Mouse (Mus musculus): ENCODE results near the gene Rsph10b. TPM values are rescaled to one million over a fixed set of nuclear protein-coding genes. Genes with fewer than 3 reads are reported as not detected.

The Rsph10b gene
- 1.1 and 1.3 TPM in 2 replicates for polyA plus RNA-seq (2016; fragmentation: Nextera tagmentation; extraction: Ambion mirVana)

DNA sequence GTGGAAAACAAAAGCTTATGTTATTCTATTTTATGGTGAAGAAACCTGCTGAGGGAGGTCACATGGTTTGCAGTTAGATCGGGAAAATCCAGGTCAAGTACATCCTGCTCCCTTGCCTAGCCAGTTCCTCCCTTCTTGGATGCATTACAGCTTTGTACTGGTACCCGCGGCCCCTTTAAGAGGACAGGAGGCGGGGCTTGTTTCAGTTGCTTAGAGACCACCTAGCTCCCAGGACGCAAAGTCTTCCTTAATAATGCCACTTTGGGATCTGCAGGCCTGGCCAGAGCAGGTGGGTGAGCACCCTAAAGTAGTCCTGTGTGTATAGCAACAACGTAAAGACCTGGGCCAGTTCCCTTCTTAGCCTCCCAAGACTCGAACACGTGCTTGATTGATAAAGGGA, at the start of gene Rsph10b:
TSS of gene Rsph10b (plus strand) at position 205 of the 400 bp plus-strand sequence.
- no peaks in the 10 kb centered on the region for H3K27me3 ChIP-seq (ENCODE audit: insufficient read depth, poor library complexity, severe bottlenecking)
- H3K36me3 ChIP-seq: peaks cover 47% of the 10 kb centered on the region
- WGBS: 18% methylated on average over 8 of the region's 8 CpGs
- peak; percentile 8 for DNase-seq (ENCODE audit: low spot score)
- no peak within 1 kb of the TSS for H3K27ac ChIP-seq
- H3K4me3 ChIP-seq: peak within 1 kb of the TSS; percentile 20; the same call in 1 of the 2 replicates
- peaks cover 11% of the 10 kb centered on the region for H3K4me1 ChIP-seq (replicated peaks)
- H3K9me3 ChIP-seq: no peaks in the 10 kb centered on the region

DNA sequence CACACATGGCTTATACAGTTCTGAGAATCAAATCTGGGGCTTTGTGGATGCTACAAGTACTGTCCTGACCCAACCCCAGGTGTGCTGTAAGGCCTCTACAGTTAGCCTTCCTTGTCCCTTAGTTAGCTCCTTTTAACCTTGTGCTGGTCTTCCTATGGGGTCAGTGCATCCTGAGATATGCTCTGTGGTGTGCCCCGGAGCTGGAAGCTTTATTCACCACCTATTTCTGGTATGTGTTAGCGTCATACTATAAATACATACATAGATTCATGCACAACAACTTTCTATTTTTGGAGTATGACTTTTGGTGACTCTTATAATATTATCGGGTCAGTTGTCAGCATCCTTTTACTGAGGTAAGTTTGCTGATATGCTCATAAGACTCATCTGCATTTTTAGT, 47.6 kb upstream of the Rsph10b start:
- Histone ChIP-seq H3K4me3 (no peak overlapping the region), H3K36me3 (peaks cover 98% of the 10 kb centered on the region), H3K9me3 (peaks cover 7% of the 10 kb centered on the region; the same call in 1 of the 2 replicates), H3K4me1 (replicated peaks) (no peaks in the 10 kb centered on the region), H3K27me3 (ENCODE audit: insufficient read depth, poor library complexity, severe bottlenecking) (no peaks in the 10 kb centered on the region), H3K27ac (no peak overlapping the region)
- DNase-seq (ENCODE audit: low spot score): no peak
- 95% methylated on average over 3 of the region's 3 CpGs for WGBS

DNA sequence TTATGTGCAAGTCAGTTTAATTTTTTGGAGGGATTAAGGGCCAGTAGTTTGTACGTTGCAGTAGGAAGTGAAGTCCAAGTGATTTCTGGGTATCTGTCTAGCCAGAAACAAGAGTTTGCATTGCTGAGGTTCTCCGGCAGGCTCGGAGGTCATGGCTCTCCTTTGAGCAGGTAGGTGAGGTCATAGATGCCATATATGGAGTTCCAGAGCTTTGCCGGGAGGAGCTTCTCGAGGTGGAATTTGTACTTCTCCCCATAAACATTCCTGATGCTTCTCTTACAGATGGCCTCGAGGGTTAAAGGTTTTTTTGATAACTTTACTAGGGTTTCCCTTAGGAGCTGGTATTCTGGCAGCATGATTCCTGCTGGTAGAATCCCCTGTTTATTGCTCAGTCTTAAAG, 42.1 kb upstream of the Rsph10b start:
- H3K27me3 ChIP-seq (ENCODE audit: insufficient read depth, poor library complexity, severe bottlenecking): no peaks in the 10 kb centered on the region
- peaks cover 90% of the 10 kb centered on the region for H3K36me3 ChIP-seq
- 86% methylated on average over 6 of the region's 6 CpGs for WGBS
- no peaks in the 10 kb centered on the region for H3K4me1 ChIP-seq (replicated peaks)
- DNase-seq (ENCODE audit: low spot score): no peak
- H3K9me3 ChIP-seq: peaks cover 4% of the 10 kb centered on the region; the same call in 1 of the 2 replicates
- no peak overlapping the region for H3K27ac ChIP-seq
- no peak overlapping the region for H3K4me3 ChIP-seq

DNA sequence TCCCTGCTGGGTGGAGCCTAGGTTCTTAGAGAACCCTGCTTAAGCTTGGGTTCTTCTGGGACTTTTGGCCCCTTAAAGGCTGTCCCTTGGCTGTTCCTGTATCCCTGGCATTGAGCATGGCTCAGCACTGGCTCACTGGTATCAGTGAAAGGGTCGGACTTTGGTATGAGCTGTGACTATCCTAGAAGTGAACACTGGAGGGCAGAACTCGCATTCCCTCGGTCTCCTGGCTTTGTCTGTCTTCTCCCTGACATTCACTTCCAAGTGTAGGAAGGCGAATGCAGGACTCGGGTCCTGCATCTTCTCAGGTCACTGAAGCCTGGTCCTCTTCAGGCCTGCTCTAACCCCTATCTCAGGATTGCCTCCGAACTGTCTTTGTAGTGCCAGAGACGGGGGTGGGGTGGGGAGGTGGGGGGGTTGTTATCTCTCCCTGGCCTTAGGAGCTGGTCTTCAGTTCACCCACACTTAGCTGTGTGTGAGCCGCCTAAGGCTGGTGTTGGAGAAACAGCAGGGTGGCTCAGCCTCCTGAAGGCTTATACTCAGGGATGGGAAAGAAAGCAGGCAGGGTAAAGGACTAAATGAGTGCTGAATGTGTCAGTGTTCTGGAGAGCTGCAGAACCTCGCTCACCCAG, 40.5 kb upstream of the Rsph10b start:
- 77% methylated on average over 9 of the region's 9 CpGs for WGBS
- Histone ChIP-seq H3K4me1 (replicated peaks) (no peaks in the 10 kb centered on the region), H3K36me3 (peaks cover 85% of the 10 kb centered on the region), H3K27ac (no peak overlapping the region), H3K9me3 (no peaks in the 10 kb centered on the region), H3K27me3 (ENCODE audit: insufficient read depth, poor library complexity, severe bottlenecking) (no peaks in the 10 kb centered on the region), H3K4me3 (no peak overlapping the region)
- no peak for DNase-seq (ENCODE audit: low spot score)

DNA sequence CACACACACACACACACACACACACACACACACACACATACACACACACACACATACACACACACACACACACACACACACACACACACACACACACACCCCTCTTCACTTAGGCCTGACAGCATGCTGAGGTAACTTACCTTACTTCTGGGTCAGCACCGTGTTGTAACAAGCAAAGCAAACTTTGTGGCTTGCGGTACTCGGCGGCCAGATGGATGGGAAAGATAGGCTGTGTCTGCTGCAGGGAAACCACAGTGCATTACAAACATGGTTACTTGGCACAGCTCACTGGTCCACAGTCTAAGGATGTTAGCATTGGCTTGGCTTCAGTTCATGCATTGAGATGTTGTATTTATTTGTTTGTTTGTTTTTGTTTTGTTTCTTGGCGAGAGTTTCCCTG, 39.4 kb upstream of the Rsph10b start:
- WGBS: 90% methylated on average over 5 of the region's 5 CpGs
- H3K36me3 ChIP-seq: peaks cover 85% of the 10 kb centered on the region
- no peaks in the 10 kb centered on the region for H3K9me3 ChIP-seq
- DNase-seq (ENCODE audit: low spot score): no peak
- no peak overlapping the region for H3K27ac ChIP-seq
- no peaks in the 10 kb centered on the region for H3K27me3 ChIP-seq (ENCODE audit: insufficient read depth, poor library complexity, severe bottlenecking)
- no peaks in the 10 kb centered on the region for H3K4me1 ChIP-seq (replicated peaks)
- H3K4me3 ChIP-seq: no peak overlapping the region

DNA sequence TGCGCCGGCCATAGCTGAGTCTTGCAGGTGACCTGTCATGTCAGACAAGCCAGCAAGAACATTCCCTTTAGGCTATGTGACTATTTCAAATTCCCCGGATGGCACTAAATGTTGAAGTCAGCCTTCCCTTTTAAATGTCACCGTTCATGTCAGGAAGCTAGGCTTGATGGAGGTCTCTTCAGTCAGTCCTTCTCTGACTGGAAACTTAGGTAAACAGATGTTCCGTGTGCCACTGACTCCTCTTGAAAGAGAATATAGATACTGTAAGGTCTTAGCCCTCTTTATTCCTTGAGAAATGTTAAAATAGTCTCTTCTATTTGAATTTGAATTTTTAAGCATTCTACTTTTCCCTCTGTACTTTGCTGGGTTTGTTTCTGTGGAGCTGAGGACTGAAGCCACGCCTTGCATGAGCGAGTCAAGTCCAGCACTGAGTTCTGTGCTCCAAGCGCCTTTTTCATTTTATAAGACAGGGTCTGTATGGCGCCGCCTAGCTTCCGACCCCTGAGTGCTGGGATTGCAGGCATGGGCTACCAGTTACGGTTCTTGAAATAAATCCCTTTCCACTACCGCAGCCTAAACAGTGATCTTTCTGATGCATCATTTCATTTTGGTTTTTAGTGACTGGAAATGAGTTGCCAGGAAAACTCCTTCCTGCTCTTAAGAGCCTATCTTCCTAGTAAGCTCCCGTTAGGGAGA, 35.1 kb upstream of the Rsph10b start, which contains the start of gene Ankrd61:
TSS of gene Ankrd61 (minus strand) at position 51 of the 696 bp plus-strand sequence.
- DNase-seq (ENCODE audit: low spot score): no peak
- 87% methylated on average over 14 of the region's 14 CpGs for WGBS
- Histone ChIP-seq H3K4me1 (replicated peaks) (no peaks in the 10 kb centered on the region), H3K9me3 (no peaks in the 10 kb centered on the region), H3K27ac (no peak within 1 kb of the TSS), H3K4me3 (no peak within 1 kb of the TSS), H3K27me3 (ENCODE audit: insufficient read depth, poor library complexity, severe bottlenecking) (no peaks in the 10 kb centered on the region), H3K36me3 (peaks cover 85% of the 10 kb centered on the region)

DNA sequence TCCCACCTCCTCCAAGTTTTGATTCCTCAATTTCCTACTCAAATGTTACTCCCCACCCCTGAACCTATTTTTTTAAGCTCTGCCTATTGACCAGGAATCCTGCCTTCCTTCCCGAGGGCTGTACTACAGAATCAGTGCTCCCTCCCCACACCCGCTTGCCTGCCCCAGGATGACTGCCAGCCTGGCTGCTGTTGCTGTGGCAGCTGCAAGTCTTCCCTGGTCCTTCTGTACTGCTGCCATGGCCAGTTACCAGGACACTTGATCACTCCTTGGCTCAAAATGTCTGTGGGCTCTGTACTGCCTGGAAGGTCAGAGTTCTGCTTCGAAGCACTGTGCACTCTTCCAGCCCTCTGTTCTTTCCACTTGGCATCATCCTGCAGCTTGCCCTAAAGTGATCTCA, 30.7 kb upstream of the Rsph10b start:
- peaks cover 100% of the 10 kb centered on the region for H3K36me3 ChIP-seq
- no peaks in the 10 kb centered on the region for H3K9me3 ChIP-seq
- 90% methylated on average over 3 of the region's 3 CpGs for WGBS
- H3K4me3 ChIP-seq: no peak overlapping the region
- H3K4me1 ChIP-seq (replicated peaks): 0 out of 2 replicates have a peak, but pooled peaks cover under 1% of the 10 kb centered on the region
- H3K27me3 ChIP-seq (ENCODE audit: insufficient read depth, poor library complexity, severe bottlenecking): no peaks in the 10 kb centered on the region
- DNase-seq (ENCODE audit: low spot score): no peak
- H3K27ac ChIP-seq: no peak overlapping the region

DNA sequence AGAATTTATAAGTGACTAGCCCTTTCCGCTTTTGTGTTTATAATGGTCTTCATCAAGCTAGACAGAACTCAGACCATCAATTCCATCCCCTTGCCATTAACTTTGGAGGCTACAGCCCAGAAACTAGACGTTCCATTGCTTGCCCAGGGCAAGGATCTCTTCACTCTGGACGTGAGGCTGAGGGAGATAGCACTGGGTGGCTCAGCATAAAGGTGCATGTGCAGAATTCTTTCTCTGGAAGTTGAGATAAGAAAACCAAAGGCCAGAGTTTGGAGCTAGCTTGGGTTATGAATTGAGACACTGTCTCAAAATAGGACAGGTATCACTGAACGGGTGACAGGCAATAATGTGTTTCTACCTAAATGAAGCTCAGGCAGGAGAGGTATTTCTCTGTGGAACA, 29.0 kb upstream of the Rsph10b start:
- Histone ChIP-seq H3K27ac (no peak overlapping the region), H3K4me1 (replicated peaks) (peaks cover 18% of the 10 kb centered on the region), H3K36me3 (peaks cover 92% of the 10 kb centered on the region), H3K4me3 (no peak overlapping the region), H3K9me3 (no peaks in the 10 kb centered on the region), H3K27me3 (ENCODE audit: insufficient read depth, poor library complexity, severe bottlenecking) (no peaks in the 10 kb centered on the region)
- DNase-seq (ENCODE audit: low spot score): no peak
- 92% methylated on average over 4 of the region's 4 CpGs for WGBS

DNA sequence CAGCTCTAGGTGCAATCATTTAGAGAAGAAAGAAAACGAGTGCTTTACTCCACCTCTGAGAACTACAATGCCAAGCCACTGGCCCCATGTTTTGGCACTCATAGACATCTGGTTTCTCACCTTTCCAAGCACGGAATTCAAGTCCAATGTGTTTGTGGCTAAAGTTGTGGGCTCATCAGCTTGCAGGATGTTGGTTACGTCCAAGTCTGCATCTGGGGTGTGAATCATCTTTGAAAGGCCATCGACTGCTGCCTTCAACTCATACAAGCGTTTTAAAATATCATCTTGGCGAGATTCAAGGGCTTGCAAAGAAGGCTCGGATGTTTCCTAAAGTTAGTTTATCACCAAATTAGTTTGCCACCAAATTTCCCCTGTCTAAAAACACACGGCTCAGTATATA, 26.4 kb upstream of the Rsph10b start:
- H3K4me3 ChIP-seq: no peak overlapping the region
- WGBS: 89% methylated on average over 8 of the region's 8 CpGs
- no peak overlapping the region for H3K27ac ChIP-seq
- DNase-seq (ENCODE audit: low spot score): no peak
- peaks cover 65% of the 10 kb centered on the region for H3K36me3 ChIP-seq
- no peaks in the 10 kb centered on the region for H3K9me3 ChIP-seq
- H3K27me3 ChIP-seq (ENCODE audit: insufficient read depth, poor library complexity, severe bottlenecking): no peaks in the 10 kb centered on the region
- H3K4me1 ChIP-seq (replicated peaks): peaks cover 26% of the 10 kb centered on the region

DNA sequence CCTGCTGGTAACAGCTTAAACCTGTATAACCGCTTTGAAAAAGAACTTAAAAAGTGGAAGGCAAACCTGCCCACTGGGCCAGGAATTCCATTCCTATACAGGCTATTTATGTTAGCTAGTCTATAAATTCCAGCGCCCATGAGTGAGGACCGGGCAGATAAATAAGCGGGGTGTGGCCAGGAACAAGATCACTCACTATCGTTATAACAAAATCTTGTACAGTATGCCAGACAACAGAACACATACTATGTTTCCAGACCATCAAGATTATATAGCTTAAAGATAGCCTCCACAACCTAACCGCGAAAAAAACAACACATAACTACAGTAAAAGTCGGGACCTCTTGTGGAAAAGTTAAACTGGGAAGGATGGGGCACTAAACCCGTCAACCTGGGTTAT, 23.9 kb upstream of the Rsph10b start:
- peaks cover 51% of the 10 kb centered on the region for H3K36me3 ChIP-seq
- no peaks in the 10 kb centered on the region for H3K27me3 ChIP-seq (ENCODE audit: insufficient read depth, poor library complexity, severe bottlenecking)
- H3K4me3 ChIP-seq: peak overlapping the region; percentile 80
- peaks cover 26% of the 10 kb centered on the region for H3K4me1 ChIP-seq (replicated peaks)
- no peaks in the 10 kb centered on the region for H3K9me3 ChIP-seq
- DNase-seq (ENCODE audit: low spot score): no peak
- WGBS: 3% methylated on average over 9 of the region's 9 CpGs
- peak overlapping the region; percentile 83 for H3K27ac ChIP-seq

DNA sequence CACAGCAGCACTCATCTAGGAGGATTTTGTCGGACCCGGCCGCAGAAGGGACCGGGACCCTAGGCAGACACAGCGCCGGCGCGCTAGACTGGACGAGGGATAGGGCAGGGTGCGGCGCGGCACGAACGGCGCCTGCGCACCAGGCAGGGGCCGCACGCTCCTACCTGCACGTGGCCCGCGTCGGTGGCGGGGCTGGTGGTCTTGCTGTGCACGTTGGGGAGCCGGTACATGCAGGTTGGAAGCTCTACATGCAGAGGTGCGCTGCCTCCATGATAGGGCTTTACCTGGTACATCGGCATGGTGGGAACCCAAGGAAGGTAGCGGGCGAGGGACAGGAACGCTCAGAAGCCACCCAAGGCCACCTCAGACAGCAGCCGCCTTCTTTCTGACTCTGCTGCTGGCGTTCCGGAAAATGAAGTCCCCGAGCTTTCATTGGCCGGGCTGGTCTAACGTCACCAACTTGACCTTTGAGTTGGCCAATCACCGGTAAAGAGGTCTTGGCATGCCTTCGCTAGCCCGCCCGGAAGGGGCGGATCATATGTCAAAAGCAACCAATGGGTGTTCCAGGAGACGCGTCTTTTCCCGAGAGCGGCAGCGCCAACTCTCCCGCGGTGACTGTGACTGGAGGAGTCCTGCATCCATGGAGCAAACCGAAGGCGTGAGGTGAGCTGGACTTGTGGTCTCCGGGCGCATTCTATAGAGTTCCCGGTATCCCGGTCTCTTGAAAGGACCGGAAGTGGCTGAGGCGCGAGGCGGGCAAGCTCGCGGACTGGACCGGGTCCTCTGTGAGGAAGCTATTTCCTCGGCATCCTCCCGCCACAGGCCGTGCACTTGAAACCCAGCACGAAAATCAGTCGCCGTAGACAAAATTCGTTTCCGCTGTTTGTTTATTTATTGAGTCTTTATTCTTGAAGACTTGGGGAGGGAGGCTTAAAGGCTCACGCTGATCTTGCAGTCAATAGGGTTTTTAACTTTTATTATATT, 23.1 kb upstream of the Rsph10b start, which contains the start of the genes Aimp2 and Pms2:
TSS of gene Aimp2 (minus strand) at position 431 of the 984 bp plus-strand sequence.
TSS of gene Pms2 (plus strand) at position 548 of the 984 bp plus-strand sequence.
- H3K9me3 ChIP-seq: no peaks in the 10 kb centered on the region
- DNase-seq (ENCODE audit: low spot score): peak; percentile 97
- WGBS: under 1% methylated on average over 70 of the region's 70 CpGs
- peak within 1 kb of the TSS; percentile 80 for H3K4me3 ChIP-seq
- H3K36me3 ChIP-seq: peaks cover 48% of the 10 kb centered on the region
- peaks cover 26% of the 10 kb centered on the region for H3K4me1 ChIP-seq (replicated peaks)
- peak within 1 kb of the TSS; percentile 83 for H3K27ac ChIP-seq
- no peaks in the 10 kb centered on the region for H3K27me3 ChIP-seq (ENCODE audit: insufficient read depth, poor library complexity, severe bottlenecking)

DNA sequence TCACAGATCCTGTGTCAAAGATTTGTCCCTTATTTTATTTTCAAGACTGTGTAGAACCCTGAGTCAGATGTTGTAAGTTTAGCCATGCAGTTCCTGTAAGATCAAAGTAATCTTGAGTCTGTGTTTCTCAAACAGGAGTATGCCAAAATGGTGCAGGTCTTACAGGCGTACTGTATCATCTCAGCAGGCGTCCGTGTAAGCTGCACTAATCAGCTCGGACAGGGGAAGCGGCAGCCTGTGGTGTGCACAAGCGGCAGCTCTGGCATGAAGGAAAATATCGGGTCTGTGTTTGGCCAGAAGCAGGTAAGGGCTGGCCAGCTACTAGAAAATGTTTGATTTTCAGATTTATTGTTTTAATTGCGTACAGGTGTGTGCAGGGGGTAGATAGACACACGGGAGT, 16.6 kb upstream of the Rsph10b start:
- Histone ChIP-seq H3K36me3 (peaks cover 79% of the 10 kb centered on the region), H3K4me1 (replicated peaks) (no peaks in the 10 kb centered on the region), H3K27me3 (ENCODE audit: insufficient read depth, poor library complexity, severe bottlenecking) (no peaks in the 10 kb centered on the region), H3K9me3 (no peaks in the 10 kb centered on the region), H3K4me3 (no peak overlapping the region), H3K27ac (no peak overlapping the region)
- no peak for DNase-seq (ENCODE audit: low spot score)
- 92% methylated on average over 9 of the region's 9 CpGs for WGBS

Data from hindbrain, embryonic 10.5 days (tissue).